Mouse (Mus musculus): ENCODE measurements around the gene Krtap4-9.
"Not testable (repeated sequence)": the region's sequence is repeated elsewhere in the genome, so short reads cannot be mapped to it uniquely, and the experiment has no call there.

DNA sequence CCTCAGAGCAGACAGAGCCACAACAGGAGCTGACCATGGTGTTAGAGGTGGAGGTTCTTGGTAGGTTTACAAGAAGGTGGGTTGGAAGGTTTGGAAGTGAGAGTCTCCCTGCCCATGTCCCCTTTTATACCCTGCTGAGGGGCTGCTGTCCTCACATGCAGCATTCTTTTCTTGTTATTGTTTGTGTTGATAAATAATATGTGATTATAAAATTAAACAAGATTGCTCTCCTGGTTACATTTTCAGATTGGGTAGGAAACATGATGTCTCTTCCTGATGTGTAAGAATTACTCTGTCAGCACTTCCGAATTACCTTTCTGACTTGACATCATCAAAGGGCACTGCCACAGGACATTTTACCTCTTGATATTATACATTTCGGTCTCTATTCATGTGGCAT, 30.6 kb downstream of the Krtap4-9 start, which contains the start of gene Gm11564:
- not testable (repeated sequence) for TF ChIP-seq ZC3H11A (IDR thresholded peaks at IDR 0.05; ENCODE audit: borderline replicate concordance, low read depth, low read length); CHD2 (IDR thresholded peaks at IDR 0.05; ENCODE audit: low read depth, low read length); MAFK (IDR thresholded peaks at IDR 0.05; ENCODE audit: insufficient read depth, low read depth, low read length); ZNF384 (IDR thresholded peaks at IDR 0.05; ENCODE audit: low read depth, low read length)
